Mouse (Mus musculus): ENCODE measurements around the gene Emc6.

- TF ChIP-seq CTCF (IDR thresholded peaks at IDR 0.05; ENCODE audit: low read depth) (no peak), EP300 (optimal IDR thresholded peaks at IDR 0.05) (no peak)
Observed at GRCm38 (mm10) chr11:73198190-73198589, 21.4 kb upstream of the Emc6 start.
